In the genomic region with DNA sequence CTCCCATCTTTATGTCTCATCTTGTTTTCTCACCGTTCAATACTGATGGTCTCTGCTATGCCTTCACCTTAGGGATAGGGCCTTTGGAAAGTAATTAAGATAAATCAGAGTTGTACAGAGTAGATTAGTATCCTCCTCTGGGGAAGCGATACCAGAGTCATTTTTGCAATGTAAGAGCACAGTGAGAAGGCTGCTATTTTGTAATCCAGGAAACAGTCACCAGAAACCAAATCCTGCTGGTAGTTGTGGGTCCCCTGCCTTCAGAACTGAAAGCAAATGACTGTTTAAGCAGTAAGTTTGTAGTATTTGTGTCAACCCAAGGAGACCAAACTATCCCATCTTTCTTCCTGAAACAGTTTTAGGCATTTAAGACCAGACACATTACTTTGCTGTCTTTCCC, we compare ENCODE assay signal across 26 mouse cellular contexts. TPM values are rescaled to one million over a fixed set of nuclear protein-coding genes. Genes with fewer than 3 reads are reported as not detected.
"Had no signal": no experiment of that assay in that cellular context is flagged by ENCODE, and none has a peak within 500 bp of the region (broad histone marks: within the 10 kb centered on the region; RNA-seq: fewer than 3 reads in every experiment).

No protein-coding gene starts in this region.

- H3K27ac ChIP-seq: gastrocnemius, adult 2 months; heart, embryonic 10.5 days; hindbrain, embryonic 10.5 days; hindbrain, embryonic 12.5 days; hindbrain, embryonic 14.5 days; intestine, embryonic 15.5 days; layer of hippocampus, adult 2 months; left cerebral cortex, adult 2 months; limb, embryonic 10.5 days; limb, embryonic 12.5 days had no signal

- H3K36me3 ChIP-seq: hindbrain, embryonic 12.5 days; intestine, embryonic 15.5 days had no signal

- H3K4me2 ChIP-seq: heart, embryonic 12.5 days; hindbrain, embryonic 12.5 days; hindbrain, embryonic 14.5 days; intestine, embryonic 15.5 days; limb, embryonic 12.5 days; liver, embryonic 11.5 days had no signal

- DNase-seq: gastrocnemius, adult 2 months; gastrocnemius, postnatal 10 days; gastrocnemius, postnatal 25 days; heart, adult 11 months; heart, postnatal 10 days; heart, postnatal 4 days; kidney, adult 18-20 months; kidney, adult 8-10 months; kidney, postnatal 10 days; kidney, postnatal 25 days; kidney, postnatal 4 days; liver had no signal

- H3K4me3 ChIP-seq: gastrocnemius, adult 2 months; heart, embryonic 10.5 days; heart, embryonic 12.5 days; hindbrain, embryonic 10.5 days; hindbrain, embryonic 12.5 days; intestine, embryonic 15.5 days; layer of hippocampus, adult 2 months; left cerebral cortex, adult 2 months; limb, embryonic 10.5 days; limb, embryonic 12.5 days had no signal

- H3K27me3 ChIP-seq: heart, embryonic 12.5 days; hindbrain, embryonic 12.5 days; intestine, embryonic 15.5 days; limb, embryonic 12.5 days had no signal

- H3K4me1 ChIP-seq: heart, embryonic 10.5 days; heart, embryonic 12.5 days; hindbrain, embryonic 10.5 days; hindbrain, embryonic 12.5 days; intestine, embryonic 15.5 days; limb, embryonic 10.5 days; limb, embryonic 12.5 days had no signal

- H3K9ac ChIP-seq: heart, embryonic 12.5 days; hindbrain, embryonic 12.5 days; hindbrain, embryonic 14.5 days; intestine, embryonic 15.5 days; limb, embryonic 12.5 days had no signal

- H3K9me3 ChIP-seq: heart, embryonic 10.5 days; heart, embryonic 12.5 days; hindbrain, embryonic 10.5 days; hindbrain, embryonic 12.5 days; intestine, embryonic 15.5 days; limb, embryonic 10.5 days; limb, embryonic 12.5 days had no signal

- ATAC-seq: hindbrain, embryonic 16.5 days; inflammation-experienced regulatory T-cells, adult 6 months; intestine, embryonic 15.5 days; intestine, postnatal 0 days had no signal

RNA-seq across cellular contexts. Expression of a gene that starts 39.9 kb away (rescaled TPM):
- total RNA-seq: gastrocnemius, adult 2 months had no signal
